Mouse (Mus musculus): Measurements from ENCODE around the gene Acad10. TPM values are rescaled to one million over a fixed set of nuclear protein-coding genes. Genes with fewer than 3 reads are reported as not detected.

The Acad10 gene
- 1.8 and 2.8 TPM in 2 replicates for polyA plus RNA-seq (2012; rRNA removed)

DNA sequence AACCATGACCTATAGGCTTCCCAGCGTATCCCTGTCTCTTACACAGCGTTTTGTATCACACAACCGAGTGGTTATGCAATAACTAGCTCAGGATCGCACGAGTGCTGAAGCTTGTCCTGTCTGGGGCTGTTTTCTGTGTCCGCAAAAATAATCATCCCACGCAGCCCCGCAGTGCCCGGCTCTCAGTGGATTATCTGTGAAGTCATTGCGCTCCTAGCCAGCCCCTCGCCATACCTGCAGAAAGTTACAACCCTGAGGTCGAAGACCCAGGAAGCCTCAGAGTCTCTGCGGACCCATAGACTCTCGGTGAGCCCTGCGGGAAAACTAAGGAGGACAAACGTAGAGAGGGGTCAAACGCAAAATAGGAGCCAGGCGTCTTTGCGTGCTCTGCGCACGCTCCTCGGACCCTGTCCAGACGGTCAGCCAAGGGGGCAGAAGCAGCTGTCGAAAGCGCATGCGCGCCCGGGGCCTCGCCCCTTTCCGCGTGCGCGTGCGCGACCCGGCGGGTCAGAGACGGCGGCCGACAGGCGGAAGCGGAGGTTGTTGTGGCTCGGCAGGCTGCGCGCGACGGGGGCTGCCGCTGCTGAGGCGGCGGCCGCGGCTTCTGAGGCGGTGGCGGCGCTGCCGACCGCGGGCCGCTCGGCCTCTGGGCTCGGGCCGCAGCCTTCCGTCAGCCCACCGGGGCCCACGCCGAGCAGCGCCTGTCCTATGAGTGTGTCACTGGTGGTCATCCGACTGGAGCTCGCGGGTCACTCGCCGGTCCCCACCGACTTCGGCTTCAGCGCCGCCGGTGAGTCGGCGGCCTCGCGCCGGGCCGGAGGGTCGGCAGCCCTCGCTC is at the start of gene Acad10, which contains the start of gene Brap:
TSS of gene Acad10 (minus strand) at position 456 of the 838 bp plus-strand sequence.
TSS of gene Brap (plus strand) at position 505 of the 838 bp plus-strand sequence.
- TF ChIP-seq CTCF (IDR thresholded peaks at IDR 0.05; ENCODE audit: borderline replicate concordance, extremely low read depth, insufficient read depth, insufficient read length), result no peak
- TF ChIP-seq POLR2A (IDR thresholded peaks at IDR 0.05; ENCODE audit: borderline replicate concordance, extremely low read depth, insufficient read depth, insufficient read length, poor library complexity, severe bottlenecking), result peak; percentile 85

DNA sequence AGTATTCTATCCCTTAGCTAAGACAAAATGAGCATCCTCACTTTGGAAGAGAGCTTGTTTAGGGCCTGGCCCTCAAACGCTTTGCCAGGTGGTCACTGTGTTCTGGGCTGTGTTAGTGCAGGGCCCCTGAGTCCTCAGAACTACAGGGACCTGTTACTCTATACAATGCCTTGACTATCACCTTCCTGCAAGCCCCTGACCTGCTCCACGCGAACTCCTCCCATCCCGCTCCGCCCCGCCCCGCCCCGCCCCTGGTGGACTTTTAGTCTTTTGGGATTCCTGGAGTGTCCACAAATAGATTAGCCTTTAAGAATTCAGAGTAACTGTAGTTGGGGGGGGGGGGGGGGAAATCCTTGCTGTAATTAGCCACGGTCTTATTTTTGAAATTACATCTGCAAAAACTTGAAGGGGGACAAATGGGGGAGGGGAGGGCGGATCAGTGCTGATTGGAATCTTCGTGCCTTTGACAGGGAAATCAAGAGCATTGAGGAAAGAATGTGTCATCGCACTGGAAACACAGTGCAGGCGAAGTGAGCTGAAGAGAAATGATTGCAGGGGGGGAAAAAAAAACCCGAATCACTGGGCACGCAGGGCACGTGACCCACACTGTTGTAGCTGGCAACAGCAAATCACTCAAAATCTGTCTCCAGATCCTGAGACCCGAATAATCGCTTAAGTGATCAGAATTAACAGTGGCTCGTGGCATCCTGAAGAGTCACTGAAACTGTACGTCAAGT is 44.4 kb upstream of the Acad10 start:
- peak; percentile 65 for DNase-seq (ENCODE audit: low read depth)
- TF ChIP-seq CTCF (IDR thresholded peaks at IDR 0.05; ENCODE audit: borderline replicate concordance, extremely low read depth, insufficient read depth, insufficient read length), result no peak
- no peak for TF ChIP-seq POLR2A (IDR thresholded peaks at IDR 0.05; ENCODE audit: borderline replicate concordance, extremely low read depth, insufficient read depth, insufficient read length, poor library complexity, severe bottlenecking)

More for the DNA sequence above, at the start of gene Acad10, which contains the start of gene Brap:
- DNase-seq (ENCODE audit: low read depth), result peak; percentile 95

GRCm38 (mm10) chr5:121703341-121703740 is 43.0 kb upstream of the Acad10 start:
- TF ChIP-seq POLR2A (IDR thresholded peaks at IDR 0.05; ENCODE audit: borderline replicate concordance, extremely low read depth, insufficient read depth, insufficient read length, poor library complexity, severe bottlenecking) (no peak), CTCF (IDR thresholded peaks at IDR 0.05; ENCODE audit: borderline replicate concordance, extremely low read depth, insufficient read depth, insufficient read length) (no peak)
- no peak for DNase-seq (ENCODE audit: low read depth)

- no peak for DNase-seq (ENCODE audit: low read depth)
- TF ChIP-seq CTCF (IDR thresholded peaks at IDR 0.05; ENCODE audit: borderline replicate concordance, extremely low read depth, insufficient read depth, insufficient read length) (no peak), POLR2A (IDR thresholded peaks at IDR 0.05; ENCODE audit: borderline replicate concordance, extremely low read depth, insufficient read depth, insufficient read length, poor library complexity, severe bottlenecking) (no peak)
Measured at GRCm38 (mm10) chr5:121701111-121701769, 40.9 kb upstream of the Acad10 start.

- TF ChIP-seq CTCF (IDR thresholded peaks at IDR 0.05; ENCODE audit: borderline replicate concordance, extremely low read depth, insufficient read depth, insufficient read length) (no peak), POLR2A (IDR thresholded peaks at IDR 0.05; ENCODE audit: borderline replicate concordance, extremely low read depth, insufficient read depth, insufficient read length, poor library complexity, severe bottlenecking) (no peak)
- DNase-seq (ENCODE audit: low read depth), result no peak
Measured at GRCm38 (mm10) chr5:121700496-121700895, 40.2 kb upstream of the Acad10 start.

DNA sequence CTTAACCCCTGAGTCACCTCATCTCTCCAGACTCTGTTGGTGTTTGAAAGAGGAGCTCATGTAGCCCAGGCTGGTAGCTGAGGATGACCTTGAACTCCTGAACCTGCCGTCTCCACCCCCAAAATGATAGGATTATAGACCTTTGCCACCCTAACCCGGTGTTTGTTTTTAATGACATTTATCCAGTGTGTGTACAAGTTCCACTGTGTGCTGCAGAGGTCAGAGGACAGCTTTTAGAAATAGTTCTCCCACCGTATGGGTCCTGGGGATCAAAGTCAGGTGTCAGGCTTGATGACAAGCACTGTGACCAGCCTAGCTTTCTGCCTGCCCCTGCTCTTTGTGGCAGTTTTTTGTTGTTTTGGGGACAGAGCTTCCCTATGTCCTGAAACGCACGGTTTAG is 39.6 kb upstream of the Acad10 start:
- TF ChIP-seq CTCF (IDR thresholded peaks at IDR 0.05; ENCODE audit: borderline replicate concordance, extremely low read depth, insufficient read depth, insufficient read length), result no peak
- DNase-seq (ENCODE audit: low read depth), result no peak

DNA sequence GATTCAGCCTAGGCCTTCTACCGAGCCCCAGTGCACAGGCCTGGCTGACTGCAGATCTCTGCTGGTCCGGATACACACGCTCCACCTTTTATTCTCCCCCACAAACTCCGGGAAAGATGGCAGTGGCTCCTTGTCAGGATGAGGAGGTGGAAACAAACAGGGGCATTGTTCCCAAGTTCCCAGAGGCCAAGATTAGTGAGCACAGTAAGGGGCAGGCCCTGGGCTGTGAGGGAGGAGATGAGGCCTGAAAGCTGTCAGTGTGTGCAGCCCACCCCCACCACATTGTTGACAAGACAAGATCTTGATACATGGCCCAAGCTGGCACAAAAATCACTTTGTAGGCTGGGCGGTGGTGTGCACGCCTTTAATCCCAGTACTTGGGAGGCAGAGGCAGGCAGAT is 36.4 kb upstream of the Acad10 start:
- TF ChIP-seq POLR2A (IDR thresholded peaks at IDR 0.05; ENCODE audit: borderline replicate concordance, extremely low read depth, insufficient read depth, insufficient read length, poor library complexity, severe bottlenecking) (no peak), CTCF (IDR thresholded peaks at IDR 0.05; ENCODE audit: borderline replicate concordance, extremely low read depth, insufficient read depth, insufficient read length) (no peak)
- DNase-seq (ENCODE audit: low read depth), result no peak

DNA sequence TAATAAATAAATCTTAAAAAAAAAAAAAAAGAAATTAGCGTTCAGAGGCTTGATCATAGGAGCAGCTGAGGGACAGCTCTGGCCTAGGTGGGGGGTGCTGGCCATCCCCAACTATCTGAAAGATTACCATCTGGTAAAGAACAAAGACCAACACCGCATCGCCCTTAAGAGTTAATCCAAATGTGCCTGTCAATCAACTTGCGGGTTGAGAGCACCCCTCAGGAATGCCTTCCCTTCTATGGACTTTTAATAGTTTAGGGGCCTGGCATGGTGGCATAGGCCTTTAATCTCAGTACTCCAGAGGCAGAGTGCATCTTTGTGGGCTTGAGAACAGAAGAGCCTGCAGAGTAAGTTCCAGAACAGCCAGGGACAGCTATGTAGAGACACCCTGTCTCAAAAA is 32.6 kb upstream of the Acad10 start:
- no peak for TF ChIP-seq POLR2A (IDR thresholded peaks at IDR 0.05; ENCODE audit: borderline replicate concordance, extremely low read depth, insufficient read depth, insufficient read length, poor library complexity, severe bottlenecking)
- no peak for TF ChIP-seq CTCF (IDR thresholded peaks at IDR 0.05; ENCODE audit: borderline replicate concordance, extremely low read depth, insufficient read depth, insufficient read length)

DNA sequence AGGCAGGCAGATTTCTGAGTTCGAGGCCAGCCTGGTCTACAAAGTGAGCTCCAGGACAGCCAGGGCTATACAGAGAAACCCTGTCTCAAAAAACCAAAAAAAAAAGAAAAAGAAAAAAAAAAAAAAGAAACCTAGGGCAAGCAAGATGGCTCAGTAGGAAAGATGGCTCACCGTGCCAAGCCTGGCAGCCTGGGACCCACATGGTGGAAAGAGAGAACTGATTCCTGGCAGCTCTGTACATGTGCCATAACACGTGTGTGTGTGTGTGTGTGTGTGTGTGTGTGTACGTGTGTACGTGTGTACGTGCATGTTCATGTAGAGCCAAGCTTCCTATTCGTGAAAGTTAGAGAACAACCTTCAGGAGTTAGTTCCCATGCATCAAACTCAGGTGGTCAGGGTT is 31.1 kb upstream of the Acad10 start:
- DNase-seq (ENCODE audit: low read depth), result peak; percentile 74

More for the DNA sequence above, 32.6 kb upstream of the Acad10 start:
- DNase-seq (ENCODE audit: low read depth), result no peak

DNA sequence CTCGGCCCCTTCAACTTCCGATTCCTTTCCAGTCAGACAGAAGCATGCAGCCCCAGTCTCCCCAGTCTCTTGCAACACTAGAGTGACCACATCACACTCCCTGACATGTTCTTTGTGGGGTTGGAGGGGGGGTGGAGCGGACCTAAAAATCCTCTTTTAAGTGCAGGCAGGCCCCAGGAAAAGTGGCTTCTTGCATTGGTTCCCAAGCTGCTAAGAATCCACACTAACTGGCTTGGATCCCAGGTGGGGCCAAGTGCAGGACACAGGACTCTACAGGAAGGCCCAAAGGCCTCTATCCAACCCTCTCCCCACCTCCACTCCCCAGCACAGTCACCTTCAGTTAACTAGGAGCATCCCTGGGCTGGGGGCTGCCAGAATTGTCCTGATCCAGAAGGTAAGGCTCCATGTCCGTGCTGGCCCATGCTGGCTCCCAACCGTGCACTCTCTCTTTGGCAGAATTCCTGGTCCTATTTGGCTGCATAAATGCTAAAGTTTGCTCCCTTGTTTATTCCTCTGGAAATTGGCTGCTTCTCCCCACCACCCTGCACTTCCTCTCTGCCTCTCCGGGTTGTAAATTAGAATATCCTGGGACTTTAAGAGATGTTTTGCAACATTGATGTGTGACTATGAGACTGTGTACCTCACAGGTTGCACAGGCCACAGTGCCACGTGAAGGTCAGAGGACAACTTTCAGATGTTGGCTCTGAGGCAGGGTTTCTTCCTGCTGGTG is 30.3 kb upstream of the Acad10 start:
- peak; percentile 35 for DNase-seq (ENCODE audit: low read depth)
- no peak for TF ChIP-seq POLR2A (IDR thresholded peaks at IDR 0.05; ENCODE audit: borderline replicate concordance, extremely low read depth, insufficient read depth, insufficient read length, poor library complexity, severe bottlenecking)
- TF ChIP-seq CTCF (IDR thresholded peaks at IDR 0.05; ENCODE audit: borderline replicate concordance, extremely low read depth, insufficient read depth, insufficient read length), result no peak

Measured in brain, embryonic 14.5 days (tissue).